Mouse (Mus musculus) liver, postnatal 0 days (tissue): ENCODE data around the gene Cpsf2. TPM values are rescaled to one million over a fixed set of nuclear protein-coding genes. Genes with fewer than 3 reads are reported as not detected.
"Not testable (repeated sequence)": the region's sequence is repeated elsewhere in the genome, so short reads cannot be mapped to it uniquely, and the experiment has no call there.

Experiments used
- ATAC-seq: fragments of 200-750 bp; cut with Nextera tagmentation; 2 replicates; pipeline ENCODE4 v1.8.0; 2017; ENCODE audit warnings: mild to moderate bottlenecking, moderate library complexity
- DNase-seq: peaks from one replicate; pipeline ENCODE4 v3.0.0-alpha.2; 2016
- H3K27ac ChIP-seq: fragments of 300-500 bp; sonication (generic); 2 replicates; pipeline ENCODE4 v1.5.1; 2014; ENCODE audit warnings: antibody characterized with exemption, moderate library complexity, mild to moderate bottlenecking, low read depth
- H3K27me3 ChIP-seq: fragments of 300-500 bp; sonication (generic); 2 replicates; pipeline ENCODE4 v1.6.1; 2014; ENCODE audit warnings: low read length, control low read depth, mixed read lengths; ENCODE audit not compliant: insufficient read depth
- H3K36me3 ChIP-seq: fragments of 300-500 bp; sonication (generic); replicated peaks from 2 replicates; pipeline ENCODE4 v1.6.1; 2014; ENCODE audit warnings: mild to moderate bottlenecking, control low read depth, low read length, moderate library complexity, mixed read lengths; ENCODE audit not compliant: insufficient read depth
- H3K4me1 ChIP-seq: fragments of 300-500 bp; sonication (generic); 2 replicates; pipeline ENCODE4 v1.6.1; 2014; ENCODE audit warnings: antibody characterized with exemption, mild to moderate bottlenecking, control low read depth; ENCODE audit not compliant: insufficient read depth
- H3K4me2 ChIP-seq: fragments of 300-500 bp; sonication (generic); 2 replicates; pipeline ENCODE4 v1.6.1; 2014; ENCODE audit warnings: low read depth, mild to moderate bottlenecking, low read length, moderate library complexity, mixed read lengths
- H3K4me3 ChIP-seq: fragments of 300-500 bp; sonication (generic); 2 replicates; pipeline ENCODE4 v1.5.1; 2014; ENCODE audit warnings: low read depth, low read length
- H3K9ac ChIP-seq: fragments of 300-500 bp; sonication (generic); replicated peaks from 2 replicates; pipeline ENCODE4 v1.6.1; 2014; ENCODE audit warnings: mild to moderate bottlenecking, moderate library complexity
- H3K9me3 ChIP-seq: fragments of 300-500 bp; sonication (generic); 2 replicates; pipeline ENCODE4 v1.6.1; 2016; ENCODE audit warnings: mild to moderate bottlenecking, control low read depth, low read length, mixed read lengths
- CTCF ChIP-seq: sonication (generic); IDR thresholded peaks from 2 replicates; pipeline ENCODE4 v1.5.1; 2016; ENCODE audit warnings: antibody characterized with exemption, low read depth
- EP300 ChIP-seq: IDR thresholded peaks from 2 replicates; pipeline ENCODE4 v1.6.1; 2016; ENCODE audit warnings: antibody characterized with exemption, low read depth, mild to moderate bottlenecking
- WGBS: fragments of 180-500 bp; shearing (Covaris S2); extraction: QIAGEN DNeasy Blood & Tissue Kit; methylation state at CpG from one replicate; pipeline ENCODE4 v1.1.7; 2014; ENCODE audit not compliant: insufficient replicate concordance; 5-methylcytosine and 5-hydroxymethylcytosine counted together
- polyA plus RNA-seq: library from polyadenylated mRNA; unstranded; fragments of >200 nt; fragmentation: Nextera tagmentation; extraction: Ambion mirVana; gene quantifications from 2 replicates; pipeline ENCODE4 v1.2.1, GENCODE M21; 2015

The Cpsf2 gene
- 11.4 and 12.0 TPM in 2 replicates for polyA plus RNA-seq

- DNase-seq (peak; percentile 88), ATAC-seq (peak; percentile 93)
- Histone ChIP-seq H3K4me2 (peak within 1 kb of the TSS; percentile 79), H3K9ac (peak within 1 kb of the TSS; percentile 99), H3K4me1 (peaks cover 39% of the 10 kb centered on the region), H3K27ac (peak within 1 kb of the TSS; percentile 99), H3K4me3 (peak within 1 kb of the TSS; percentile 99), H3K27me3 (no peaks in the 10 kb centered on the region), H3K36me3 (no peaks in the 10 kb centered on the region; the same call in 1 of the 2 replicates), H3K9me3 (no peaks in the 10 kb centered on the region)
- TF ChIP-seq EP300 (no peak; the same call in 1 of the 2 replicates), CTCF (no peak)
- 1% methylated on average over 64 of the region's 77 CpGs for WGBS
Measured at GRCm38 (mm10) chr12:101975601-101976571, at the start of gene Cpsf2. TSS of gene Cpsf2 (plus strand) at chr12:101975988.

- no peak overlapping the region for H3K4me3 ChIP-seq
- H3K9ac ChIP-seq = no peak overlapping the region
- H3K27ac ChIP-seq = no peak overlapping the region
- no peak for ATAC-seq
- no peak overlapping the region for H3K4me2 ChIP-seq
- H3K4me1 ChIP-seq = no peaks in the 10 kb centered on the region
- H3K36me3 ChIP-seq = peaks cover 45% of the 10 kb centered on the region
- DNase-seq = no peak
- no peaks in the 10 kb centered on the region for H3K9me3 ChIP-seq
- no peaks in the 10 kb centered on the region for H3K27me3 ChIP-seq
- WGBS = 63% methylated on average over 1 of the region's 1 CpGs
- TF ChIP-seq EP300 (no peak), CTCF (no peak)
Measured at GRCm38 (mm10) chr12:101928423-101928822, 47.4 kb upstream of the Cpsf2 start.

DNA sequence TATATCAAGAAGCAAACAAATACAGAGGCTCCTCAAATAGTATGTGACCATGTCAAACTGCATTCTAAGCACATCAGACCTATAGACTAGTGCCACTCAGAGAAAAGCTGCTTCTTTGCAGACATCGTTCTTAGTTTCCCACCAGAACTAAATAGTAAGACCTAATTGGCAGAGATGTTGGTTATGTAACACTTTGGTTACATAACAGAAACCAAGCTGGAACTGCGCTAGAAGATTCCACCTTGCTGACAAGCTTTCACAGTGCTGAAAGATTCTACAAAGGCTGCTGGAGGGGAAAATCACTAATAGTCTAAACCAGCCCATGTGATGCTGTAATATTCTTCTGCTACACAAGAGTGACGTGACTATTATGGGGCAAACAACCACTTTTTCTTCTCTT, 40.6 kb upstream of the Cpsf2 start:
- no peak overlapping the region for H3K27ac ChIP-seq
- H3K36me3 ChIP-seq = peaks cover 55% of the 10 kb centered on the region
- DNase-seq (no peak), ATAC-seq (no peak)
- H3K27me3 ChIP-seq = no peaks in the 10 kb centered on the region
- H3K4me1 ChIP-seq = no peaks in the 10 kb centered on the region
- WGBS = 85% methylated on average over 3 of the region's 3 CpGs
- no peak overlapping the region for H3K4me3 ChIP-seq
- H3K4me2 ChIP-seq = no peak overlapping the region
- H3K9me3 ChIP-seq = 0 out of 2 replicates have a peak, but pooled peaks cover 2% of the 10 kb centered on the region
- no peak overlapping the region for H3K9ac ChIP-seq
- TF ChIP-seq CTCF = no peak
- TF ChIP-seq EP300 = no peak

- DNase-seq (no peak), ATAC-seq (no peak)
- TF ChIP-seq EP300 (no peak), CTCF (no peak)
- Histone ChIP-seq H3K4me3 (no peak overlapping the region), H3K27ac (no peak overlapping the region), H3K36me3 (peaks cover 56% of the 10 kb centered on the region), H3K9ac (no peak overlapping the region), H3K9me3 (0 out of 2 replicates have a peak, but pooled peaks cover 2% of the 10 kb centered on the region), H3K4me1 (no peaks in the 10 kb centered on the region), H3K4me2 (no peak overlapping the region), H3K27me3 (no peaks in the 10 kb centered on the region)
- WGBS = 89% methylated on average over 7 of the region's 7 CpGs
Measured at GRCm38 (mm10) chr12:101937572-101937971, 38.2 kb upstream of the Cpsf2 start.

- WGBS = 73% methylated on average over 8 of the region's 8 CpGs
- Histone ChIP-seq H3K9me3 (no peaks in the 10 kb centered on the region), H3K4me1 (no peaks in the 10 kb centered on the region), H3K4me2 (no peak overlapping the region), H3K4me3 (no peak overlapping the region), H3K9ac (no peak overlapping the region), H3K27ac (no peak overlapping the region), H3K27me3 (no peaks in the 10 kb centered on the region), H3K36me3 (peaks cover 29% of the 10 kb centered on the region)
- ATAC-seq (no peak), DNase-seq (no peak)
- TF ChIP-seq EP300 (no peak), CTCF (no peak)
Measured at GRCm38 (mm10) chr12:101947986-101948385, 27.8 kb upstream of the Cpsf2 start.

GRCm38 (mm10) chr12:101948801-101949200, 27.0 kb upstream of the Cpsf2 start:
- no peak overlapping the region; the same call in 1 of the 2 replicates for H3K9ac ChIP-seq
- H3K27ac ChIP-seq = no peak overlapping the region
- DNase-seq = no peak
- peaks cover 29% of the 10 kb centered on the region for H3K36me3 ChIP-seq
- no peak overlapping the region for H3K4me2 ChIP-seq
- TF ChIP-seq CTCF (no peak), EP300 (no peak)
- no peaks in the 10 kb centered on the region for H3K4me1 ChIP-seq
- H3K27me3 ChIP-seq = no peaks in the 10 kb centered on the region
- no peaks in the 10 kb centered on the region for H3K9me3 ChIP-seq
- WGBS = 64% methylated on average over 4 of the region's 4 CpGs
- no peak for ATAC-seq
- no peak overlapping the region for H3K4me3 ChIP-seq

GRCm38 (mm10) chr12:101955821-101956220, 20.0 kb upstream of the Cpsf2 start:
- 95% methylated on average over 8 of the region's 8 CpGs for WGBS
- DNase-seq, ATAC-seq, H3K4me2 ChIP-seq, H3K27me3 ChIP-seq, H3K9me3 ChIP-seq, H3K36me3 ChIP-seq, H3K9ac ChIP-seq, H3K4me3 ChIP-seq, H3K27ac ChIP-seq: not testable (repeated sequence)
- H3K4me1 ChIP-seq = peaks cover 11% of the 10 kb centered on the region
